Mouse (Mus musculus) CH12.LX (cell line): ENCODE measurements at regions not wholly inside any gene's neighbourhood (a gene's known extent, or its start where the extent isn't known, plus 50 kb on each side); places are given as distances from the start of the nearest gene placed in this dataset.

ENCODE experiments used
- DNase-seq: peaks from one replicate; pipeline ENCODE4 v3.0.0-alpha.2; 2013; ENCODE audit errors: extremely low read depth
- H3K27ac ChIP-seq: 2 replicates; pipeline ENCODE4 v1.5.1; 2012; ENCODE audit warnings: low read depth, mild to moderate bottlenecking, control low read depth, moderate library complexity; ENCODE audit not compliant: insufficient read depth
- H3K27me3 ChIP-seq: replicated peaks from 2 replicates; pipeline ENCODE3; 2012; ENCODE audit warnings: inconsistent platforms
- H3K36me3 ChIP-seq, 2 experiments: replicated peaks in 1 of 2; 2 replicates each; pipeline versions ENCODE3 to v1.6.1; 2012; ENCODE audit warnings: inconsistent platforms in 1 of 2, low read length in 1 of 2, mild to moderate bottlenecking in 1 of 2, mixed read lengths in 1 of 2, moderate library complexity in 1 of 2; ENCODE audit not compliant: control insufficient read depth in 1 of 2, insufficient read depth in 1 of 2
- H3K4me1 ChIP-seq, 2 experiments: 2 replicates each; pipeline ENCODE4 v1.6.1; 2012; ENCODE audit warnings: inconsistent platforms in 1 of 2, moderate library complexity in 1 of 2; ENCODE audit not compliant: insufficient read depth in 2 of 2, control insufficient read depth in 1 of 2
- H3K4me2 ChIP-seq: 2 replicates; pipeline ENCODE4 v1.6.1; 2012; ENCODE audit warnings: low read depth, mild to moderate bottlenecking, control low read depth; ENCODE audit not compliant: poor library complexity, insufficient read depth, severe bottlenecking
- H3K4me3 ChIP-seq, 3 experiments: fragments of 150-350 bp in 1 of 3; sonication (generic) in 1 of 3; replicated peaks in 1 of 3; 2 replicates each; pipeline versions ENCODE3 to v1.5.1; 2011 to 2012; ENCODE audit warnings: low read depth in 2 of 3, low read length in 2 of 3, mild to moderate bottlenecking in 2 of 3, moderate library complexity in 2 of 3, control low read depth in 1 of 3, improper control_type of control experiment in 1 of 3, inconsistent platforms in 1 of 3, mixed read lengths in 1 of 3; ENCODE audit not compliant: poor library complexity in 1 of 3
- H3K79me2 ChIP-seq: replicated peaks from 2 replicates; pipeline ENCODE4 v1.6.1; 2012; ENCODE audit warnings: mild to moderate bottlenecking, moderate library complexity; ENCODE audit not compliant: control insufficient read depth, poor library complexity, insufficient read depth, severe bottlenecking; ENCODE audit errors: extremely low read depth
- H3K9ac ChIP-seq: 2 replicates; pipeline ENCODE4 v1.6.1; 2012; ENCODE audit warnings: low read depth, mild to moderate bottlenecking, control low read depth, moderate library complexity; ENCODE audit not compliant: insufficient read depth
- H3K9me3 ChIP-seq: replicated peaks from 2 replicates; pipeline ENCODE3; 2012; ENCODE audit warnings: low read length, inconsistent platforms, mixed read lengths
- CTCF ChIP-seq, 2 experiments: IDR thresholded peaks in 1 of 2; conservative IDR thresholded peaks in 1 of 2; 2 replicates each; pipeline ENCODE4 v1.5.1; 2011 to 2012; ENCODE audit warnings: low read depth in 2 of 2, low read length in 2 of 2, improper control_type of control experiment in 1 of 2, inconsistent platforms in 1 of 2, mild to moderate bottlenecking in 1 of 2, moderate library complexity in 1 of 2
- ELF1 ChIP-seq: IDR thresholded peaks from 2 replicates; pipeline ENCODE4 v1.6.1; 2014; ENCODE audit warnings: low read depth, mild to moderate bottlenecking, inconsistent platforms, low read length, improper control_type of control experiment
- EP300 ChIP-seq: IDR thresholded peaks from 2 replicates; pipeline ENCODE4 v1.6.1; 2011; ENCODE audit warnings: low read length, improper control_type of control experiment
- ETS1 ChIP-seq: conservative IDR thresholded peaks from 2 replicates; pipeline ENCODE4 v1.6.1; 2012; ENCODE audit warnings: low read depth, mild to moderate bottlenecking, inconsistent platforms, low read length, improper control_type of control experiment, moderate library complexity
- GABPA ChIP-seq: IDR thresholded peaks from 2 replicates; pipeline ENCODE4 v1.6.1; 2012; ENCODE audit warnings: low read depth, low read length, improper control_type of control experiment, inconsistent platforms; ENCODE audit not compliant: insufficient replicate concordance
- IRF4 ChIP-seq: IDR thresholded peaks from 2 replicates; pipeline ENCODE4 v1.6.1; 2014; ENCODE audit warnings: low read depth, mild to moderate bottlenecking, inconsistent platforms, low read length, improper control_type of control experiment
- KAT2A ChIP-seq: IDR thresholded peaks from 2 replicates; pipeline ENCODE4 v1.6.1; 2012; ENCODE audit warnings: low read length, improper control_type of control experiment, inconsistent platforms; ENCODE audit not compliant: insufficient replicate concordance
- MAFK ChIP-seq: IDR thresholded peaks from 2 replicates; pipeline ENCODE4 v1.6.1; 2011; ENCODE audit warnings: low read length, improper control_type of control experiment; ENCODE audit not compliant: insufficient replicate concordance
- MXI1 ChIP-seq: IDR thresholded peaks from 2 replicates; pipeline ENCODE4 v1.6.1; 2011; ENCODE audit warnings: mild to moderate bottlenecking, low read depth, low read length, improper control_type of control experiment
- NRF1 ChIP-seq: IDR thresholded peaks from 2 replicates; pipeline ENCODE4 v1.6.1; 2014; ENCODE audit warnings: low read depth, mild to moderate bottlenecking, inconsistent platforms, low read length, improper control_type of control experiment, moderate library complexity
- POLR2A ChIP-seq: IDR thresholded peaks from 2 replicates; pipeline ENCODE4 v1.6.1; 2011; ENCODE audit warnings: low read depth, mild to moderate bottlenecking, improper control_type of control experiment, low read length
- POLR2AphosphoS2 ChIP-seq: IDR thresholded peaks from 2 replicates; pipeline ENCODE4 v1.6.1; 2011; ENCODE audit warnings: low read depth, low read length, improper control_type of control experiment
- RCOR1 ChIP-seq: conservative IDR thresholded peaks from 2 replicates; pipeline ENCODE4 v1.6.1; 2012; ENCODE audit warnings: low read depth, mild to moderate bottlenecking, inconsistent platforms, low read length, improper control_type of control experiment
- SIN3A ChIP-seq: IDR thresholded peaks from 2 replicates; pipeline ENCODE4 v1.6.1; 2012; ENCODE audit warnings: low read length, improper control_type of control experiment, inconsistent platforms
- SMC3 ChIP-seq: IDR thresholded peaks from 2 replicates; pipeline ENCODE4 v1.6.1; 2011; ENCODE audit warnings: low read depth, low read length, improper control_type of control experiment
- TBP ChIP-seq: conservative IDR thresholded peaks from 2 replicates; pipeline ENCODE4 v1.6.1; 2011; ENCODE audit warnings: low read depth, low read length, improper control_type of control experiment
- USF2 ChIP-seq: conservative IDR thresholded peaks from 2 replicates; pipeline ENCODE4 v1.6.1; 2011; ENCODE audit warnings: low read depth, low read length, improper control_type of control experiment
- ZC3H11A ChIP-seq: IDR thresholded peaks from 2 replicates; pipeline ENCODE4 v1.6.1; 2012; ENCODE audit warnings: low read depth, mild to moderate bottlenecking, inconsistent platforms, low read length, improper control_type of control experiment
- ZMIZ1 ChIP-seq: IDR thresholded peaks from 2 replicates; pipeline ENCODE4 v1.6.1; 2012; ENCODE audit warnings: low read depth, mild to moderate bottlenecking, inconsistent platforms, low read length, improper control_type of control experiment
- ZNF384 ChIP-seq: IDR thresholded peaks from 2 replicates; pipeline ENCODE4 v1.6.1; 2012; ENCODE audit warnings: low read depth, low read length, improper control_type of control experiment, inconsistent platforms
- dilution Hi-C: fragments of 300-500 bp; cut with MboI; formaldehyde crosslinking; loops from 2 replicates; pipeline ENCODE4 v1.14.3; 2020; ENCODE audit warnings: low sequenced_read_pairs; ENCODE audit not compliant: extremely low pct_unique_long_range_greater_than_20kb, extremely low pct_ligation_motif_present
- in situ Hi-C: fragments of 300-500 bp; cut with MboI; formaldehyde crosslinking; loops from 3 replicates; pipeline ENCODE4 v1.14.3; 2019; ENCODE audit warnings: low sequenced_read_pairs, low pct_ligation_motif_present, low pct_unique_long_range_greater_than_20kb, mixed read lengths

GRCm38 (mm10) chr6:84491106-84491505 lies 102.6 kb downstream of the Cyp26b1 start:
- no peak for DNase-seq
- Histone ChIP-seq H3K4me2 (no peak overlapping the region), H3K27ac (no peak overlapping the region), H3K27me3 (peaks cover 97% of the 10 kb centered on the region), H3K4me3 (no peak overlapping the region), H3K4me1 (no peaks in the 10 kb centered on the region), H3K9me3 (no peaks in the 10 kb centered on the region), H3K9ac (no peak overlapping the region), H3K79me2 (no peaks in the 10 kb centered on the region), H3K36me3 (no peaks in the 10 kb centered on the region)
- no peak for TF ChIP-seq GABPA
- TF ChIP-seq POLR2A = no peak
- TF ChIP-seq IRF4 = no peak
- no peak for TF ChIP-seq USF2
- no peak for TF ChIP-seq POLR2AphosphoS2
- no peak for TF ChIP-seq ZNF384
- TF ChIP-seq MXI1 = no peak
- TF ChIP-seq ZMIZ1 = no peak
- no peak for TF ChIP-seq MAFK
- no peak for TF ChIP-seq SIN3A
- dilution Hi-C loops = no loop called here
- in situ Hi-C loops = no loop called here

- TF ChIP-seq POLR2A (no peak), SIN3A (no peak), NRF1 (no peak), SMC3 (no peak), TBP (no peak), CTCF (conservative IDR thresholded peaks at IDR 0.05 in 1 of 2, IDR thresholded peaks at IDR 0.05 in 1 of 2; ENCODE audit: low read depth in 2 of 2, low read length in 2 of 2) (no peak), ETS1 (no peak), POLR2AphosphoS2 (no peak), USF2 (no peak), EP300 (no peak), RCOR1 (no peak), ELF1 (no peak), KAT2A (no peak), ZC3H11A (no peak)
- Histone ChIP-seq H3K27me3 (peaks cover 97% of the 10 kb centered on the region), H3K27ac (no peak overlapping the region), H3K9me3 (no peaks in the 10 kb centered on the region), H3K4me3 (no peak overlapping the region), H3K9ac (no peak overlapping the region), H3K36me3 (no peaks in the 10 kb centered on the region), H3K4me1 (no peaks in the 10 kb centered on the region), H3K79me2 (no peaks in the 10 kb centered on the region), H3K4me2 (no peak overlapping the region)
- DNase-seq = no peak
- in situ Hi-C loops = no loop called here
- dilution Hi-C loops = no loop called here
Observed at GRCm38 (mm10) chr6:84481205-84481604, 112.5 kb downstream of the Cyp26b1 start.
